Mouse (Mus musculus): Measurements from ENCODE around the gene 6430548M08Rik.

DNA sequence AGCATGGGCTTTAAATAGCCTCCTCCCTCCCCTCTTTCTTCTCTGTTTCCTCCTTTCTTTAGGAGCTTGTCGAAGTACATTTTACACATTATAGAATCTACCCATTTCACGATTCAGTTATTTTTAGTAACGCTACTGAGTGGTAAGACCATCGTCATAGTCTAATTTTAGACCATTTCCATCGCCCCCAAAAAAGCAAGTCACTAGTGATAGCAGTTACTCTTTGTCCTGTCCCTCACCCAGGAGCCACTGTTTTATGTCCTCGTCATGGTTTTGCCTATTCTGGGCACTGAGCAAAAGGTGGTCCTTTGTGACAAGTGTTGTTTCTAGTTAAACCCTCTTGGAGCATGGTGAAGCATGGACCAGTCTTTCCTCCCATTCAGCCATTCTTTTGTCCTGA lies 6.0 kb downstream of the 6430548M08Rik start:
- no peak for TF ChIP-seq CTCF (IDR thresholded peaks at IDR 0.05; ENCODE audit: low read depth, low read length)
- no peak for TF ChIP-seq POLR2A (IDR thresholded peaks at IDR 0.05; ENCODE audit: borderline replicate concordance, low read depth, low read length)
